Mouse (Mus musculus): ENCODE measurements around the gene Atcay.

- TF ChIP-seq GATA1 (IDR thresholded peaks at IDR 0.05; ENCODE audit: borderline replicate concordance, low read length), result no peak
- TF ChIP-seq FLI1 (IDR thresholded peaks at IDR 0.05; ENCODE audit: low read length), result no peak
Observed at GRCm38 (mm10) chr10:81217964-81218363, 12.7 kb downstream of the Atcay start.
